8 mouse cellular contexts compared by ENCODE assay signal in the genomic region with DNA sequence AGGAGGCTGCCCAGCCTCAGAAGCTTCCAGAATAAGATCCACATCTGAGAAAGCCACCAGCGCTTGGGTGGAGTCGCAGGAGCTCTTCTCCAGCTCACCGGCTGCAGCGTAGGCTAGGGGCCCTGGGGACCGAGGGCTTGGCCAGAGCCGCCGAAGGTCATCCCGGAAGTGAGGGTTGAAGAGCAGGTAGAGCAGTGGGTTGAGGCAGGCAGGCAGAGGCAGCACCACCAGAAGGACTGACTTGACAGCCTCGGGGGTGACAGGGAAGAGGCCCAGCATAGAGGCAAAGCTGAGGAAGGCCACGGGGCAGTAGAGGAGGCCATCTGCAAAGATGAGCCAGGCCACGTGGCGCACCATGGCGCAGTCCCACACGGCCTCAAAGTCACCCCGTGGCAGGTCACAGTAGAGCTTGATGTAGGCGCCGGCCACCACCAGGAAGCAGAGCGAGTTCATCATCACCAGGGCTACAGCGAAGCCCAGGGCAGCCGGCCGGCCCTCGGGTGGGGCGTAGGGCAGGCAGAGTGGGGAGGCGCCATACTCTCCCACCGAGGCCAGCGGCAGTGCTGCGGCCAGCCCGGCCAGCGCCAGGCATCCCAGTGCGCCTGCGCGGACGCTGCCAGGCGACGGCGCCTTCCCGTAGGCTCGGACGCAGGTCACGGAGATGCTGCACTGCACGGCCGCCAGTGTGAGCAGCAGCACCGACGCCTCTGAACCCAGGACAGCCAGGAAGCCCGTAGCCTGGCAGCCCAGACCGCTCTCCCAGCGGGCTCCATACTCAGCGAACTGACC. TPM values are rescaled to one million over a fixed set of nuclear protein-coding genes. Genes with fewer than 3 reads are reported as not detected.
A peak's percentile ranks its signal among the peaks of the same experiment; 100 is the strongest.
DNase-seq lines count a peak whose midpoint lies in the region; ATAC-seq and TF ChIP-seq lines count a peak whose summit lies in the region.

No protein-coding gene starts in this region.

- DNase-seq in thymus, postnatal 0 days (ENCODE audit: low spot score) = peak; percentile 11
- DNase-seq in thymus, adult 18-20 months = no peak
- DNase-seq in embryo, embryonic 9.5 days (ENCODE audit: extremely low spot score) = peak; percentile 78
- peak; percentile 28 to 34 for DNase-seq in kidney, adult 8-10 months
- DNase-seq in limb, embryonic 14.5 days (ENCODE audit: low spot score) = no peak
- peak; percentile 46 for DNase-seq in skeletal muscle tissue, adult 2 months (ENCODE audit: low read depth, low spot score)

- ATAC-seq in heart, embryonic 11.5 days (replicated peaks; ENCODE audit: insufficient number of reproducible peaks, low FRiP score, low TSS enrichment) = peak; percentile 71
- ATAC-seq in limb, embryonic 14.5 days (ENCODE audit: low FRiP score, low read depth) = peak; percentile 48; the same call in 1 of the 2 replicates
- ATAC-seq in midbrain, embryonic 13.5 days = peak; percentile 90

- peaks cover 10% of the 10 kb centered on the region; the same call in 1 of the 2 replicates for H3K4me1 ChIP-seq in heart, embryonic 11.5 days (ENCODE audit: control insufficient read depth, insufficient read depth, low read length)
- H3K4me1 ChIP-seq in limb, embryonic 14.5 days (ENCODE audit: control insufficient read depth, insufficient read depth, low read length) = peaks cover 11% of the 10 kb centered on the region
- peaks cover 8% of the 10 kb centered on the region for H3K4me1 ChIP-seq in midbrain, embryonic 13.5 days (replicated peaks)

- H3K27me3 ChIP-seq in heart, embryonic 11.5 days (ENCODE audit: control insufficient read depth, insufficient read depth, low read length) = peaks cover 15% of the 10 kb centered on the region
- H3K27me3 ChIP-seq in limb, embryonic 14.5 days (ENCODE audit: control insufficient read depth, insufficient read depth, low read length) = no peaks in the 10 kb centered on the region; the same call in 1 of the 2 replicates
- peaks cover 23% of the 10 kb centered on the region for H3K27me3 ChIP-seq in midbrain, embryonic 13.5 days

- peak overlapping the region; percentile 37 for H3K4me3 ChIP-seq in heart, embryonic 11.5 days (ENCODE audit: low read depth, low read length)
- H3K4me3 ChIP-seq in limb, embryonic 14.5 days (replicated peaks; ENCODE audit: low read length) = peak overlapping the region; percentile 37
- peak overlapping the region; percentile 47 for H3K4me3 ChIP-seq in midbrain, embryonic 13.5 days (replicated peaks)

- H3K9ac ChIP-seq in heart, embryonic 11.5 days (ENCODE audit: low read depth, low read length) = peak overlapping the region; percentile 39
- H3K9ac ChIP-seq in limb, embryonic 14.5 days (ENCODE audit: low read depth, low read length, severe bottlenecking) = peak overlapping the region; percentile 44
- peak overlapping the region; percentile 70 for H3K9ac ChIP-seq in midbrain, embryonic 13.5 days (replicated peaks)

- H3K27ac ChIP-seq in heart, embryonic 11.5 days (ENCODE audit: low read depth, low read length) = no peak overlapping the region
- no peak overlapping the region for H3K27ac ChIP-seq in limb, embryonic 14.5 days (replicated peaks; ENCODE audit: low read depth, low read length)
- no peak overlapping the region for H3K27ac ChIP-seq in midbrain, embryonic 13.5 days

- peak overlapping the region; percentile 89 for H3K4me2 ChIP-seq in heart, embryonic 11.5 days
- peak overlapping the region; percentile 72 for H3K4me2 ChIP-seq in limb, embryonic 14.5 days (replicated peaks; ENCODE audit: low read depth, low read length, severe bottlenecking)
- peak overlapping the region; percentile 72 for H3K4me2 ChIP-seq in midbrain, embryonic 13.5 days (replicated peaks)

- H3K36me3 ChIP-seq in heart, embryonic 11.5 days (ENCODE audit: control insufficient read depth, insufficient read depth, low read length) = no peaks in the 10 kb centered on the region
- H3K36me3 ChIP-seq in limb, embryonic 14.5 days (ENCODE audit: control insufficient read depth, insufficient read depth, low read length) = no peaks in the 10 kb centered on the region
- H3K36me3 ChIP-seq in midbrain, embryonic 13.5 days = no peaks in the 10 kb centered on the region

- 28% methylated on average over 48 of the region's 48 CpGs for WGBS in heart, embryonic 11.5 days (ENCODE audit: insufficient replicate concordance)
- 34% methylated on average over 42 of the region's 48 CpGs for WGBS in limb, embryonic 14.5 days
- WGBS in midbrain, embryonic 13.5 days = 35% methylated on average over 48 of the region's 48 CpGs

- H3K9me3 ChIP-seq in heart, embryonic 11.5 days (replicated peaks; ENCODE audit: control insufficient read depth, low read length) = no peaks in the 10 kb centered on the region
- no peaks in the 10 kb centered on the region for H3K9me3 ChIP-seq in limb, embryonic 14.5 days (ENCODE audit: control insufficient read depth, low read length)
- no peaks in the 10 kb centered on the region for H3K9me3 ChIP-seq in midbrain, embryonic 13.5 days

- 0 out of 2 replicates have a peak, but pooled peaks have one; percentile 28 for TF ChIP-seq POLR2A in limb, embryonic 14.5 days (IDR thresholded peaks at IDR 0.05; ENCODE audit: borderline replicate concordance, extremely low read depth, insufficient read depth, insufficient read length)

RNA-seq across cellular contexts. Expression of a gene that starts 25.0 kb away (rescaled TPM):
- 51.6 and 57.5 TPM in 2 replicates for polyA plus RNA-seq in thymus, postnatal 0 days (2015; fragmentation: Nextera tagmentation; extraction: Ambion mirVana)
- 48.0 and 48.6 TPM in 2 replicates for polyA plus RNA-seq in heart, embryonic 11.5 days (2014; fragmentation: Nextera tagmentation; extraction: Ambion mirVana)
- 20.5 and 23.5 TPM in 2 replicates for polyA plus RNA-seq in limb, embryonic 14.5 days (2012; rRNA removed)
- polyA plus RNA-seq in limb, embryonic 14.5 days (2014; fragmentation: Nextera tagmentation; extraction: Ambion mirVana) = 21.7 and 24.3 TPM in 2 replicates
- polyA plus RNA-seq in midbrain, embryonic 13.5 days (2015; fragmentation: Nextera tagmentation; extraction: Ambion mirVana) = 21.6 and 21.8 TPM in 2 replicates

RNA-seq across cellular contexts. Expression of a gene that starts 31.6 kb away (rescaled TPM):
- polyA plus RNA-seq in thymus, postnatal 0 days (2015; fragmentation: Nextera tagmentation; extraction: Ambion mirVana) = 4.5 and 7.0 TPM in 2 replicates
- polyA plus RNA-seq in heart, embryonic 11.5 days (2014; fragmentation: Nextera tagmentation; extraction: Ambion mirVana) = 23.2 and 26.7 TPM in 2 replicates
- 10.9 and 11.4 TPM in 2 replicates for polyA plus RNA-seq in limb, embryonic 14.5 days (2012; rRNA removed)
- 9.2 and 9.3 TPM in 2 replicates for polyA plus RNA-seq in limb, embryonic 14.5 days (2014; fragmentation: Nextera tagmentation; extraction: Ambion mirVana)
- 10.8 and 13.3 TPM in 2 replicates for polyA plus RNA-seq in midbrain, embryonic 13.5 days (2015; fragmentation: Nextera tagmentation; extraction: Ambion mirVana)

Comparison
In these comparisons a context has a peak if more than half of its experiments do, and no peak if none do; other contexts are left out.
1. DNase-seq: peak in thymus, postnatal 0 days (single experiment), embryo, embryonic 9.5 days (single experiment), kidney, adult 8-10 months (2 of 2) and skeletal muscle tissue, adult 2 months (single experiment); none in thymus, adult 18-20 months (0 of 2) and limb, embryonic 14.5 days (single experiment).
2. Peak in every context shown above with its lines, with median percentiles within 50 percentile points of each other: ATAC-seq, H3K4me2 ChIP-seq, H3K4me3 ChIP-seq and H3K9ac ChIP-seq.